Mouse (Mus musculus) kidney, adult 2 months (tissue): ENCODE measurements around the gene Ndufs2. TPM values are rescaled to one million over a fixed set of nuclear protein-coding genes. Genes with fewer than 3 reads are reported as not detected.

Experiments used
- DNase-seq: peaks from one replicate; pipeline ENCODE4 v3.0.0; 2021
- H3K27ac ChIP-seq: fragments of 200-500 bp; 2 replicates; pipeline ENCODE4 v1.5.1; 2012; ENCODE audit warnings: low read depth, low read length, control low read depth, inconsistent platforms; ENCODE audit not compliant: insufficient read depth
- H3K27me3 ChIP-seq: fragments of 200-500 bp; replicated peaks from 2 replicates; pipeline ENCODE4 v1.6.1; 2012; ENCODE audit warnings: mild to moderate bottlenecking, moderate library complexity, low read length, inconsistent platforms; ENCODE audit not compliant: control insufficient read depth, insufficient read depth
- H3K36me3 ChIP-seq: fragments of 200-500 bp; 2 replicates; pipeline ENCODE4 v1.6.1; 2012; ENCODE audit warnings: mild to moderate bottlenecking, moderate library complexity, low read length, inconsistent platforms; ENCODE audit not compliant: control insufficient read depth, insufficient read depth
- H3K4me1 ChIP-seq: fragments of 200-500 bp; 2 replicates; pipeline ENCODE4 v1.6.1; 2011; ENCODE audit warnings: low read length; ENCODE audit not compliant: control insufficient read depth, insufficient read depth
- H3K4me3 ChIP-seq: fragments of 200-500 bp; 2 replicates; pipeline ENCODE4 v1.5.1; 2011; ENCODE audit warnings: mild to moderate bottlenecking, low read depth, low read length, control low read depth; ENCODE audit not compliant: insufficient read depth
- CTCF ChIP-seq: fragments of 200-500 bp; conservative IDR thresholded peaks from 2 replicates; pipeline ENCODE4 v1.5.1; 2011; ENCODE audit warnings: low read depth, mild to moderate bottlenecking, control low read depth, low read length, moderate library complexity, mixed read lengths; ENCODE audit not compliant: insufficient read depth, insufficient read length
- POLR2A ChIP-seq: fragments of 200-500 bp; IDR thresholded peaks from one replicate; pipeline ENCODE4 v1.6.1; 2011; ENCODE audit warnings: low read depth, low read length, control low read depth
- WGBS: fragments of 180-500 bp; shearing (Covaris S2); methylation state at CpG from one replicate; pipeline ENCODE4 v1.1.7; 2018; 5-methylcytosine and 5-hydroxymethylcytosine counted together
- polyA plus RNA-seq: library from polyadenylated mRNA; depleted of rRNA; stranded (reverse); fragments of >200 nt; gene quantifications from 2 replicates; pipeline ENCODE4 v1.2.3, GENCODE M21; 2012

Ndufs2 gene
- polyA plus RNA-seq, 1 experiment: 559 TPM

DNA sequence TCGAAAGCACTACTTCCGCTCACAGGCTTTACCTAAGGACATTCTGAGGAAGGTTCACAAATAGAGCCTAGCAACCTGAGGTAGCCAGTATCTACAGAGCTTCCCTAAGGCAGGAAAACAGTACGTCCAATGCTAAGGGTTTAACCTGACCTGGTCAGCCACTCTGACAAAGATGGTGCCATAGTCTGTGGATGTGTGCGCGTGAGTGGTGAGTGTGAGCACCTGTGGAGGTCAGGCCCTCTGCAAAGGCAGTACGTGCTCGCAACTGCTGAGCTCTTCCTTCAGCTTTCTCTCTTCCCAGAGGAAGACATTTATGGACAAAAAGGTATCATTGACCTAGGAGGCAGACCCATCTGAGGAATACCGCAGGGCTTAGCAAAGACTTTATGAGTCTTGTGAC lies 27.2 kb upstream of the Ndufs2 start:
- Histone ChIP-seq H3K4me3 (no peak overlapping the region), H3K36me3 (no peaks in the 10 kb centered on the region), H3K4me1 (peaks cover 5% of the 10 kb centered on the region; the same call in 1 of the 2 replicates), H3K27ac (no peak overlapping the region), H3K27me3 (no peaks in the 10 kb centered on the region)
- WGBS: 92% methylated on average over 8 of the region's 8 CpGs
- no peak for DNase-seq
- TF ChIP-seq POLR2A: no peak
- TF ChIP-seq CTCF: no peak

DNA sequence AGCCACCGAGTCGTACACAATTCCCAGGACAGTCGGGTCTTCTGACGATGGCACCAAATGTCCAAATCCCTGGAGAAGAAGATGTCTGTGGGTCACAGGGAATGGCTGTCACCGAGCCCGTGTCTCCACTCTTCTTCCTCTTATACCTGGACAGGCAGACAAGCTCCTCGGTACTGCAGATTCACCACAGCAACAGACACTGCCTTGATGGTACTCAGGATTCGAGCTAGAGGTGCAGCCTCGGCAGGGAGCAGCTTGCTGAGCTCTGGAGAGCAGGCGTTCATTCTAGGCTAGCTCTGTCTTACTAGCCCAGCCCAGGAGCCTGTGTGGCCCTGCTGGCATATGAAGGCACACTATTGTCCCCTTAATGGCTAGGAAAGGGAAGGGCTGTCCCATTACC lies 26.5 kb upstream of the Ndufs2 start:
- H3K27ac ChIP-seq: no peak overlapping the region
- no peak for DNase-seq
- no peaks in the 10 kb centered on the region for H3K36me3 ChIP-seq
- H3K4me1 ChIP-seq: peaks cover 5% of the 10 kb centered on the region; the same call in 1 of the 2 replicates
- no peak for TF ChIP-seq CTCF
- no peak for TF ChIP-seq POLR2A
- 86% methylated on average over 10 of the region's 10 CpGs for WGBS
- no peaks in the 10 kb centered on the region for H3K27me3 ChIP-seq
- H3K4me3 ChIP-seq: no peak overlapping the region

DNA sequence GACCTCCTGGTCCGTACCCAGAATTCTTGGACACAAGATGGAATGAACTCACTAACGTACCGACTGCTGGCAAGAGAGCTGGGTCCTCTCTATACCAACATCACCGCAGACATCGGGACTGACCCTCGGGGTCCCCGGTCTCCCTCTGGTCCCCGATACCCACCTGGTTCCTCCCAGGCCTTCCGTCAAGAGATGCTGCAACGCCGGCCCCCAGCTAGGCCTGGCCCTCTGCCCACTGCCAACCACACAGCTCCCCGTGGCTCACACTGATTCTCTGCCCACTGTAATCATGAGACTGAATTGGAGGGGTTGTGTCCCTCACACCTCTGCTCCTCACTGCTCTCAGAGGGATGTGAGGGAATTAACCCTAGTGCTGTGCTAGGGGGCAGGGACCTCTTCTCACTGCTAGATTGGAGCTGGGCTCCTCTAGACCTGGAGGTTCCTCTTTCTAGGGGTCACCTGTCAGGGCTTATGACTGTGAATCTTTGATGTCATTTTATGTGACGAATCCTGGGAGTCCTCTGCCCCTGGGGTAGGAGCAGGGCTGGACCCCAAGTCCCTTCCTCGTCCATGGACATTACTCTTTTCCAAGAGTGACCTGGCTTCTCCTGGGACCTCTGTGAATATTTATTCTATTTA lies 25.0 kb upstream of the Ndufs2 start:
- no peak overlapping the region for H3K4me3 ChIP-seq
- peaks cover 12% of the 10 kb centered on the region; the same call in 1 of the 2 replicates for H3K4me1 ChIP-seq
- WGBS: 80% methylated on average over 14 of the region's 14 CpGs
- H3K27me3 ChIP-seq: no peaks in the 10 kb centered on the region
- no peak for DNase-seq
- no peak for TF ChIP-seq CTCF
- TF ChIP-seq POLR2A: no peak
- H3K27ac ChIP-seq: no peak overlapping the region
- no peaks in the 10 kb centered on the region for H3K36me3 ChIP-seq

DNA sequence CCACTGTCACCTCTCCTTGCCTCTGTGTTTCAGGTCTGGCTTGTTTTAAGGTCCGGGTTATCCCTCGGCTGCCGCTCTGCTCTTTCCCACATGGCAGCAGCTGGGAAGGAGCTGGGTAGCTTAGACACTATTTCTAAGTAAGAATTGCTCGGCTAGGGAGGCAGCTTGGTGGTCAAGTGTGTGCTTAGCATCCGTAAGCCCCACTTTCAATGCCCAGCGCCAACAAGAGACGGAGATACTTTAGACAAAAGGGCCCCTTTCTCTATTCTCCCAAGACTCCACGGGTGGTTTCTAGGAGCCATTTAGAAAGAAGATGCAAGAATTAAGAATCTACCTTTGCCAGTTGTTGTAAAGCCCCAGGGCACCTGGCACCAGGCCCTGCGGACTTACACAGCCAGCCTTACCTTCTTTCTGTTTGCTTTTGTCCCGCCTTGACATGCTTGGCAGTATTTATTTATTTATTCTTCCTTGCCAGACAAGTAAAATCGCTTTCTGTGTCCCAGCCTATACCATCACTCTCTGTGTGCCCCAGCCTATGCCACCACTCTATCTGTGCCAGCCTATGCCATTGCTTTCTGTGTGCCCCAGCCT lies 24.1 kb upstream of the Ndufs2 start:
- Histone ChIP-seq H3K36me3 (no peaks in the 10 kb centered on the region), H3K4me1 (peaks cover 15% of the 10 kb centered on the region; the same call in 1 of the 2 replicates), H3K27me3 (no peaks in the 10 kb centered on the region), H3K4me3 (no peak overlapping the region), H3K27ac (no peak overlapping the region)
- DNase-seq: no peak
- no peak for TF ChIP-seq CTCF
- TF ChIP-seq POLR2A: no peak
- 83% methylated on average over 11 of the region's 11 CpGs for WGBS

DNA sequence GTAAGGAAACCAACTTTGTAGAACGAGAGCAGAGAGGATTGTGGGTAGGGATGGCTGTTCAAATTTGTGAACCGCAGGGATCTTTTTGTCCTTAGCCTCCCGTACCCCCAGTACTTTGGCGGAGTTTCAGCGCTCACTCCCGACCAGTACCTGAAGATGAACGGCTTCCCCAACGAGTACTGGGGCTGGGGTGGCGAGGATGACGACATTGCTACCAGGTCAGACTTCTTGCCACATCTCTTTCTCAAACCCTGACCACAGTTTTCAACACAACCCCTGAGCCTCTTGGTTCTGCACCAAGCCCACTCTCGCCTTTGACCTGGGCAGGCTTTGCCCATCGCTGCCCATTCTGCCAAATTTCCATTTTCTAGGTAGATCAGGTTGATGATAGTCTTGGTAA lies 23.0 kb upstream of the Ndufs2 start:
- Histone ChIP-seq H3K36me3 (no peaks in the 10 kb centered on the region), H3K4me3 (no peak overlapping the region), H3K27me3 (no peaks in the 10 kb centered on the region), H3K4me1 (peaks cover 13% of the 10 kb centered on the region; the same call in 1 of the 2 replicates), H3K27ac (no peak overlapping the region)
- TF ChIP-seq POLR2A (no peak), CTCF (no peak)
- WGBS: 90% methylated on average over 12 of the region's 12 CpGs
- no peak for DNase-seq

DNA sequence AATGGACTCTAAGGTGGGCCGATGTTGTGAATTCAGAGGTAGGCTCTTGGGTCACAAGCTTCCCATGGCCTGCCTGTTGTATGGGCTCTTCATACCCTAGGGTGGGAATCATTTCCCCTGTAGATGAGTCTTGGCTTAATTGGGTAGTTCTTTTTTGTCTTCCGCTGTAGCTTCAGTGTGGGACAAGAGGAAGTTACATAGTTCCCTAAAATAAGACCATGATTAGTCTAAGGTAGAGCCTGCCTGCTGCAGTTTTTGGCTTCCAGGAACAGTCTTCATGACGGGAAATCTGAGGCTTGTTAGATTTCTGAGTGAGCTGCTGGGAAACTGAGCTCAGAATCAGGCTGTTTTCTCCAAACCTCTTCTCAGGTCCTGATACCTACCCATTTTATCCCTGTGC lies 20.9 kb upstream of the Ndufs2 start:
- DNase-seq: no peak
- Histone ChIP-seq H3K27ac (no peak overlapping the region), H3K4me1 (peaks cover 13% of the 10 kb centered on the region; the same call in 1 of the 2 replicates), H3K27me3 (no peaks in the 10 kb centered on the region), H3K4me3 (no peak overlapping the region), H3K36me3 (no peaks in the 10 kb centered on the region)
- TF ChIP-seq POLR2A: no peak
- 77% methylated on average over 3 of the region's 3 CpGs for WGBS

DNA sequence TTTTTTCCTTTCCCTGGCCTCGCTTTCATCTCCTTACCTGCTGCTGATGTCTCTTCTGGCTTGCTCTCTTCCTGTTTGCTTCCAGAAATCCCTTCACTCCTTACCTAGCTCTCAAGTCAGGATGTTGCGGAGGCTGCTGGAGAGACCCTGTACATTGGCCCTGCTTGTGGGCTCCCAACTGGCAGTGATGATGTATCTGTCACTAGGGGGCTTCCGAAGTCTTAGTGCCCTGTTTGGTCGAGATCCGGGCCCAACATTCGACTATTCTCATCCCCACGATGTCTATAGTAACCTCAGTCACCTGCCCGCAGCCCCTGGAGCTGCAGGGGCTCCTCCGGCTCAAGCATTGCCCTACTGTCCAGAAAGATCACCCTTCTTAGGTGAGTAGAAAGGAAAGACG lies 20.4 kb upstream of the Ndufs2 start:
- Histone ChIP-seq H3K4me1 (peaks cover 13% of the 10 kb centered on the region; the same call in 1 of the 2 replicates), H3K36me3 (no peaks in the 10 kb centered on the region), H3K27me3 (no peaks in the 10 kb centered on the region), H3K4me3 (no peak overlapping the region), H3K27ac (peak overlapping the region; percentile 81; the same call in 1 of the 2 replicates)
- no peak for TF ChIP-seq CTCF
- no peak for TF ChIP-seq POLR2A
- 58% methylated on average over 10 of the region's 10 CpGs for WGBS
- DNase-seq: no peak
